Mouse (Mus musculus): ENCODE results near the gene Uts2. TPM values are rescaled to one million over a fixed set of nuclear protein-coding genes. Genes with fewer than 3 reads are reported as not detected.
"Not testable (repeated sequence)": the region's sequence is repeated elsewhere in the genome, so short reads cannot be mapped to it uniquely, and the experiment has no call there.

Gene Uts2
- total RNA-seq, 2 experiments from 2014 or later = not detected

DNA sequence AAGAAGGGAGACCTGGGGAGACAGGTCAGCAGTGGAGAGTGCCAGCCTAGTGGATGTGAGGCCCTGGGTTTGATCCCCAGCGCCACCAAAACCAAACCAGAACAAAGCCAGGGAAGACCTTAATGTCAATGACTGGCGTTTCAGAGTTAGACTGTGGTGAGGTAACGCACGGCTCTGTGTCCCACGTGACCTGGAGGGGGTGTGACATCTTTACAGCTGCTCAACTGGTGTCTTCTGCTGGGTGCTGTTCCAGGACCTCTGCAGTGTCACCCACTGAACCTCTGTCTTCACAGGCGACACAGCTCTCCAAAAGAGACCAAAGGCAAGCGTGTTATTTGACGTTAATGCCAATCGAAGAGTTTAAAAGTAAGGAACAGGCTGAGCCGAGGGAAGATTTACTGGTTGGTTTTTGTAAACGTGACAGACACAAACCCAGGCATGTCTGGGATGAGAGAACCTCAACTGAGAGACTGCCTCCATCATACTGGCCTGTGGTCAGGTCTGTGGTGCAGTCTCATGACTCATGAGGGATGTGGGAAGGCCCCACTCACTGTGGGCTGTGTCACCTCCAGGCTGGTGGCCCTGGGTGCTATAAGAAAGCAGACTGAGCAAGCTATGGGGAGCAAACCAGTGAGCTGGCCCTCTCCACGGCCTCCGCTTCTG is 8.9 kb downstream of the Uts2 start:
- intact Hi-C loops (cut with DNase I) = no loop called here
- DNase-seq (ENCODE audit: low spot score in 2 of 2) = no peak

GRCm38 (mm10) chr4:151006945-151007344 is 10.0 kb downstream of the Uts2 start:
- DNase-seq (ENCODE audit: low spot score in 2 of 2) = peak; percentile 19 to 20
- intact Hi-C loops (cut with DNase I) = no loop called here

GRCm38 (mm10) chr4:151010316-151010715 is 13.4 kb downstream of the Uts2 start:
- intact Hi-C loops (cut with DNase I) = no loop called here
- DNase-seq (ENCODE audit: low spot score in 2 of 2) = no peak

GRCm38 (mm10) chr4:151015946-151016345 is 19.0 kb downstream of the Uts2 start:
- intact Hi-C loops (cut with DNase I) = no loop called here

GRCm38 (mm10) chr4:151017356-151017755 is 20.5 kb downstream of the Uts2 start:
- DNase-seq (ENCODE audit: low spot score in 2 of 2); intact Hi-C loops (cut with DNase I): not testable (repeated sequence)

More at GRCm38 (mm10) chr4:151015946-151016345, 19.0 kb downstream of the Uts2 start:
- no peak for DNase-seq (ENCODE audit: low spot score in 2 of 2)

- intact Hi-C loops (cut with DNase I) = no loop called here
- DNase-seq (ENCODE audit: low spot score in 2 of 2) = no peak
Measured at GRCm38 (mm10) chr4:151024152-151024551, 27.3 kb downstream of the Uts2 start.

DNA sequence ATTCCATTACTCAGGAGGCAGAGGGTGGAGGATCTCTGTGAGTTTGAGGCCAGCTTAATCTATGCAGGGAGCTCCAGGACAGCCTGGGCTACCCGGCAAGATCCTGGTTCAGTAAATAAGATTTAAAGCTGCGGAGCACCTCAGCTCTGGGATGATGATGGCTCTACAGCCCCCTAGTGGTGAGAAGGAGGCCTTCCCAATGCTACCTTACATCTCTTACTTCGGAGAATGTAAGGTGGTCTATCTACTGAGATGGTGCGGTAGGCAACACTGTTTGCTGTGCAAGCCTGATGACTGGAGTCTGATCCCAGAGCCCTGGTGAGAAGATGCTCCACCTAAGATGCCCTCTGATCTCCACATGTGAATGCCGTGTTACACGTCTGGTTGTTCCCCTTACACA is 30.1 kb downstream of the Uts2 start:
- intact Hi-C loops (cut with DNase I) = no loop called here
- peak in 1 of 2 experiments; percentile 32 for DNase-seq (ENCODE audit: low spot score in 2 of 2)

- intact Hi-C loops (cut with DNase I) = no loop called here
- DNase-seq (ENCODE audit: low spot score in 2 of 2) = no peak
Measured at GRCm38 (mm10) chr4:151036521-151036920, 39.6 kb downstream of the Uts2 start.

DNA sequence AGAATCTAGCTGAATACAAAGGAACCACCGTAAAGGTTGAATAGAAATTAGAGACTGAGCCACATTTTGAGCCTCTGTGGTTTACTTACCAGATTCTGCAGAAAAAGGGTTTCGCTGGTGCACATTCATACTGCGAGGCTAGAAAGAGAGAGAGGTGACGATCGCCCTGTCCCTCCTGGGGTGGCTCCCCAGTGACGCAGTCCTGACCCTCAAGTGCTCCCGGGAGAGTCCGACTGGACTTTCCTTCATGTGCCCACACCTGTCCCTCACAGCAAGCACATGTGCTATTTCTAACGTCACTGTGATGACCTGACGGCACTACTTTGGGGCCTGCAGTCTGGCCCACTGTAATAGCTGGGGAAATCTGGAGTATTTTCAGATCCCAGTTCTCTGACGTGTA is 40.9 kb downstream of the Uts2 start:
- no peak for DNase-seq (ENCODE audit: low spot score in 2 of 2)
- intact Hi-C loops (cut with DNase I) = no loop called here

DNA sequence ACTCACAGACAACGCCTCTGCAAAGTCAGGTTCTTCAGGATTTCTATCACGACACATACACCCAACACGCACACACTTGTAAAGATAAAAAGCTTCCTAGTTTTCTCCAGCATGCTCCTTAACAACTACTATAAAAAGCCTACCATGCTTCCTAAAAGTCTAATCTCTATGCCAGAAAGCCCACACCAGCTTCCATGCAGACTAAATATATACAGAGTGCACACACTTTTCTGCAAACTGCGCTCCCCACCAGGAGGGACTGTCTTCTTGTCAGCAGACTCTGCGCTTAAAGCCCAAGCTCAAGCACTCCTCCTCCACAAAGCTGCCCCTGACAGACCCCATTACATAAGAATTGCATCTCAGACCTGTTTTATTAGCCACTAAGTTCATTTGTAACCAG is 44.6 kb downstream of the Uts2 start:
- intact Hi-C loops (cut with DNase I) = loop anchor here (1.0 to 5.0 kb wide), 2 partner anchors 86 to 100 kb away; no protein-coding TSS in a partner anchor
- peak; percentile 42 to 88 for DNase-seq (ENCODE audit: low spot score in 2 of 2)

GRCm38 (mm10) chr4:151043281-151043680 is 46.4 kb downstream of the Uts2 start:
- peak in 1 of 2 experiments; percentile 28 for DNase-seq (ENCODE audit: low spot score in 2 of 2)
- intact Hi-C loops (cut with DNase I) = loop anchor here (5.0 kb wide), 1 partner anchor 84 kb away; no protein-coding TSS in a partner anchor

- intact Hi-C loops (cut with DNase I) = loop anchor here (5.0 kb wide), 1 partner anchor 83 kb away; no protein-coding TSS in a partner anchor
- DNase-seq (ENCODE audit: low spot score in 2 of 2) = peak; percentile 98 to 99
Measured at GRCm38 (mm10) chr4:151044037-151044943, 47.4 kb downstream of the Uts2 start, which contains the start of gene Per3. TSS of gene Per3 (minus strand) at chr4:151044665.

DNA sequence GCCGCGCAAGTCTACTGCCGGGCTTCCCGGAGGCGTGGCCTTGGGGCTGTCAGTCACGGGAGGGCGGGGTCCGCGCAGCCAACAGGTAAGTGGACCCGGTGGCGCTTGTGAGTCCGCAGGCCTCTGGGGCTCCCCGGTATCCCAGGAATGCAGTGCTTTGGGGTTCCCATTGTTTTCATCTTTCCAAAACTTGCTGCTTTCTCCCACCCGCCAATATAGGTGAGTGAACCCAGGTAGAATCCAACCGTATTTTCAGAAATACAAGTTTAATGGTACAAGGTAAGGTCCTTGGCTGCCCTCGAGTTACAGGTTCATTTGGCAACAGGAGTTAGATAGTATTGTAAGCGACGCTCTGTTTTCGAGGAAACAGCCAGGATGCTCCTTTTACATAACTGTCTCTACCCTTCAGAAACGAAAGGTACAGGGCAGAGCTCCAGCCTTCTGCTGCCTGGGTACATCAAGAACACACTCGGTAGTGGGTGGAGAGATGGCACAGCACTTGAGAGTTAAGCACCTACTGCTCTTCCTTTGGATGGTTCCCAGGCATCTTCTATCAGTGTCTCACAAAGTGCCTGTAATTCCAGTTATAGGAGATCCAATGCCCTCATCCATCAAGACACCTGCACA is 48.2 kb downstream of the Uts2 start:
- DNase-seq (ENCODE audit: low spot score in 2 of 2) = peak; percentile 39 to 77
- intact Hi-C loops (cut with DNase I) = loop anchor here (5.0 kb wide), 1 partner anchor 82 kb away; no protein-coding TSS in a partner anchor

GRCm38 (mm10) chr4:151046524-151046923 is 49.6 kb downstream of the Uts2 start:
- no peak for DNase-seq (ENCODE audit: low spot score in 2 of 2)
- intact Hi-C loops (cut with DNase I) = no loop called here

DNA sequence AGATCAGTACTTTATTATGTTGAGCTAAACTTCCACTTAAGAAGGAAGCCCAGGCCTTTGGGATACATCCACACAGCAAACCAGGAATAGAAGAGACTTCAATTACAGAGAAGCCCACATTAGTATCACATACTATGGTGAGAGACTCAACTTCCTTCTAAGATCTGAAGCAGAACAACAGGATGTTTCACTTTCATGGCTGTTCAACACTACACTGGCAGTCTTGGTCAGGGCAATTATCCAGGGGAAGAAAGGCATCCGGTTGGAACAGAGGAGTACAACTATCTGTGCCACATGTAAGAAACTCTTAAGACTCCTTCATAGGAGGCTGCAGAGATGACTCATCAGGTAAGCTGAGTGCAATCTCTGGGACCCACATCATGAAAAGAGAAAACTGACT is 54.3 kb downstream of the Uts2 start:
- intact Hi-C loops (cut with DNase I) = no loop called here
- peak in 1 of 2 experiments; percentile 47 for DNase-seq (ENCODE audit: low spot score in 2 of 2)

Other genes with a start within 250 kb of the Uts2 start
- gene Errfi1, start 143.2 kb upstream of the Uts2 start, total RNA-seq (2021) = 10 to 100 TPM; 26.2 to 28.4 TPM
- 100 to 1,000 TPM; 176 to 201 TPM for gene Park7, start 82.7 kb upstream of the Uts2 start, total RNA-seq (2021)
- under 1 TPM; 0.76 TPM for gene Tnfrsf9, start 82.5 kb upstream of the Uts2 start, total RNA-seq (2021)
- gene Per3, start 47.6 kb downstream of the Uts2 start, total RNA-seq (2021) = 10 to 100 TPM; 19.0 to 29.8 TPM
- gene Vamp3, start 60.9 kb downstream of the Uts2 start, total RNA-seq (2021) = 10 to 100 TPM; 31.9 to 34.7 TPM
- gene Gm13090, start 92.5 kb downstream of the Uts2 start, total RNA-seq (2021) = not detected

Data from left cerebral cortex, postnatal 25 days (tissue).